Mouse (Mus musculus) liver, embryonic 16.5 days (tissue): ENCODE results near the gene Naa35. TPM values are rescaled to one million over a fixed set of nuclear protein-coding genes. Genes with fewer than 3 reads are reported as not detected.
A peak's percentile ranks its signal among the peaks of the same experiment; 100 is the strongest.

Source experiments
- ATAC-seq: fragments of 200-750 bp; cut with Nextera tagmentation; 2 replicates; pipeline ENCODE4 v1.8.0; 2017; ENCODE audit warnings: low read depth, mild to moderate bottlenecking, moderate number of reproducible peaks, moderate library complexity
- H3K27ac ChIP-seq: fragments of 300-500 bp; sonication (generic); 2 replicates; pipeline ENCODE4 v1.5.1; 2014; ENCODE audit warnings: mild to moderate bottlenecking, low read length
- H3K27me3 ChIP-seq: fragments of 300-500 bp; sonication (generic); 2 replicates; pipeline ENCODE4 v1.6.1; 2014; ENCODE audit warnings: low read depth, low read length, mixed read lengths; ENCODE audit not compliant: control insufficient read depth, insufficient read depth
- H3K36me3 ChIP-seq: fragments of 300-500 bp; sonication (generic); 2 replicates; pipeline ENCODE4 v1.6.1; 2014; ENCODE audit warnings: mild to moderate bottlenecking; ENCODE audit not compliant: control insufficient read depth, insufficient read depth
- H3K4me1 ChIP-seq: fragments of 300-500 bp; sonication (generic); 2 replicates; pipeline ENCODE4 v1.6.1; 2014; ENCODE audit warnings: low read depth, low read length, mixed read lengths; ENCODE audit not compliant: control insufficient read depth
- H3K4me2 ChIP-seq: fragments of 300-500 bp; sonication (generic); 2 replicates; pipeline ENCODE4 v1.6.1; 2014; ENCODE audit warnings: low read depth, low read length, mixed read lengths
- H3K4me3 ChIP-seq: fragments of 300-500 bp; sonication (generic); 2 replicates; pipeline ENCODE4 v1.5.1; 2014; ENCODE audit warnings: low read depth, mild to moderate bottlenecking, low read length
- H3K9ac ChIP-seq: fragments of 300-500 bp; sonication (generic); 2 replicates; pipeline ENCODE4 v1.6.1; 2014; ENCODE audit warnings: low read depth, low read length
- H3K9me3 ChIP-seq: fragments of 300-500 bp; sonication (generic); replicated peaks from 2 replicates; pipeline ENCODE4 v1.6.1; 2016; ENCODE audit warnings: low read length; ENCODE audit not compliant: control insufficient read depth
- WGBS: fragments of 180-500 bp; shearing (Covaris S2); extraction: QIAGEN DNeasy Blood & Tissue Kit; methylation state at CpG from one replicate; pipeline ENCODE4 v1.1.7; 2014; ENCODE audit not compliant: insufficient replicate concordance; 5-methylcytosine and 5-hydroxymethylcytosine counted together
- polyA plus RNA-seq: library from polyadenylated mRNA; unstranded; fragments of >200 nt; fragmentation: Nextera tagmentation; extraction: Ambion mirVana; gene quantifications from 2 replicates; pipeline ENCODE4 v1.2.1, GENCODE M21; 2015

Gene Naa35
- polyA plus RNA-seq, 1 experiment from 2014 or later: 23.0 TPM

DNA sequence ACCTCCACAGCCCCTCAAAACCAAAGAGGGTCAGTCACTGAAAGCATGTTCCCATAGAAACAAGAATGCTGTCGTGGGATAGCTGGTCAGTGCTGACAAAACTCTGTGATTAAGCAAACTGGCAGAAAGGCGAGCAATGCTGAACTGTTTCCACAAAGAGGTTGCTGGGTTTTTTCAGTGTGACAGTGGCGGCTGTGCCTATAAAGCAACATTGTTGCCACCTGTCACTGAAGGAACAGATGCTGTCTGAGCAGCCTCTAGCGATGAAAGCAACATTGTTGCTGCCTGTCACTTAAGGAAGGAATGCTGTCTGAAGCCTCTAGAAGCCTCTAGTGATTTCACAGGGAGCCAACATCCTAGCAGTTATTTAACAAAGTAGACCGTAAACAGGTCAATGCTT lies 67.6 kb downstream of the Naa35 start:
- 75% methylated on average over 5 of the region's 5 CpGs for WGBS
- no peak for ATAC-seq
- no peak overlapping the region for H3K9ac ChIP-seq
- H3K4me2 ChIP-seq: no peak overlapping the region
- no peaks in the 10 kb centered on the region for H3K9me3 ChIP-seq
- H3K27ac ChIP-seq: no peak overlapping the region
- H3K36me3 ChIP-seq: peaks cover 27% of the 10 kb centered on the region
- H3K4me1 ChIP-seq: peaks cover 5% of the 10 kb centered on the region
- H3K4me3 ChIP-seq: no peak overlapping the region
- H3K27me3 ChIP-seq: no peaks in the 10 kb centered on the region

DNA sequence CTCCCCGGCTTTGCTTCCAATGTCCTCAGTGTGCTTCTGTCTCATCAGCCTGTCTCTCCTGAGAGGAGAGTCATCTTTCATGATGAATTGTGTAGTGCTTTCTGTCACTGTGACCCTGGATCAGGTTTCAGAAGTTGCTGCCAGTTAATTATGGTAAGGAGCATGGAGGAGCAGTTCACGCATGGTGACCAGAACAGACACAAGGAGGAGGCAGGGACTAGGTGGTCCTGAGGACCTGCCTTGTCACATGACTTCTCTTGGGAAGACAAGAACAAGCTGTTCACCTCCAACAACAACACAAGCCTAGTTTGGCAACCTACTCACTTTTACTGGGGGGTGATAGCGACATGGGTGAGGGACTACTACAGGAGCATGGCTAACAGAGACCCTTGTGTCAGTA lies 68.1 kb downstream of the Naa35 start:
- Histone ChIP-seq H3K9ac (no peak overlapping the region), H3K4me2 (no peak overlapping the region), H3K36me3 (peaks cover 27% of the 10 kb centered on the region), H3K4me1 (peaks cover 5% of the 10 kb centered on the region), H3K4me3 (no peak overlapping the region), H3K27ac (no peak overlapping the region), H3K9me3 (no peaks in the 10 kb centered on the region), H3K27me3 (no peaks in the 10 kb centered on the region)
- 83% methylated on average over 3 of the region's 3 CpGs for WGBS
- no peak for ATAC-seq

DNA sequence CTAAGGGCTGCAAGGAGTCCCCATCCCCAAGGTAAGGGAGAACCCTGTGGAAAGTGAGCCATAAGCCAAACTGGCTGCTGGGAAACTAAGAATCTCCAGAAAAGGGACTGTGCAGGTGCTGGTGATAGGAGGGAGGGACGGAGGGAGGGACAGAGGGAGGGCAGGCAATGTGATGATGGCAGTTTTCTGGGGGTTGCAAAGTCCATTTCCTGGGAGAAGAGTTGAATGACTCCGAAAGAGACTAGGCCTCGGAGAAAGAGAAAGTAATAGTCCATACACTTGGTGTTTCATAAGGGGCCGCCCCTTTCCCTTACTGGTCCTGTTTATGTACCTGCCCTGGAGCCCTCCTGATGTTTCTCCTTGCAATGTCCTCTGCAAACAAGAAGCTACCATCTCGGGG lies 69.4 kb downstream of the Naa35 start:
- Histone ChIP-seq H3K27me3 (no peaks in the 10 kb centered on the region), H3K36me3 (peaks cover 19% of the 10 kb centered on the region), H3K27ac (no peak overlapping the region), H3K9ac (no peak overlapping the region), H3K4me1 (peaks cover 5% of the 10 kb centered on the region), H3K9me3 (no peaks in the 10 kb centered on the region), H3K4me2 (no peak overlapping the region), H3K4me3 (no peak overlapping the region)
- 77% methylated on average over 5 of the region's 5 CpGs for WGBS
- ATAC-seq: no peak

DNA sequence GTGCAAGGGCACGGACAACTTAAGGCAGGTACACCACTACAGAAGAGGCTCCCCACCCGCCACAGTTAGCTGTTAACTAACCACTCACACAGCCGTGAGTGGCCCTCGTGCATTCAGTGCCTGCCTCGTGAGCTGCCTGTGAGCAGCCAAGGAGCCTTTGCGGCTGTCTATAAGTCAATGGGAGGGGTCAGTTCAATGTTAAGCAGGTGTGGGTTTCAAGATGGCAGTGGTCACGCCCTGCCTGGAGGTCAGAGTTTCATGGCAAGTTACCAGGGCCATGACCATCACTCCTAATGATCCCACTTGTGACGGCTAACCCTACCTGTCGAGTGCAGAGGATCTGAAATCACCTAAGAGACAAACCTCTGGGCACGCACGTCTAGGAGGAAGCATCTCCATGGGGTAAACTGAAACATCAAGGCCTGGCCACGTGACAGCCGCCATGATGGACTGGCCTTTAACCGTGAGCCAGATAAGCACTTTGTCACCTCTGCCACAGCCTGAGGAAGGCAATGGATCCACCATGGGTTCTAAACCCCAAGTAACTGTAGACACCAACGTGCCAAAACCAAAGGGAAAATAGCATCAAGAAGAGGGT lies 70.8 kb downstream of the Naa35 start:
- H3K9ac ChIP-seq: no peak overlapping the region
- H3K27ac ChIP-seq: no peak overlapping the region
- 82% methylated on average over 15 of the region's 15 CpGs for WGBS
- no peaks in the 10 kb centered on the region for H3K27me3 ChIP-seq
- ATAC-seq: no peak
- H3K36me3 ChIP-seq: peaks cover 20% of the 10 kb centered on the region
- no peak overlapping the region for H3K4me2 ChIP-seq
- H3K4me1 ChIP-seq: peaks cover 8% of the 10 kb centered on the region
- H3K9me3 ChIP-seq: no peaks in the 10 kb centered on the region
- H3K4me3 ChIP-seq: no peak overlapping the region

DNA sequence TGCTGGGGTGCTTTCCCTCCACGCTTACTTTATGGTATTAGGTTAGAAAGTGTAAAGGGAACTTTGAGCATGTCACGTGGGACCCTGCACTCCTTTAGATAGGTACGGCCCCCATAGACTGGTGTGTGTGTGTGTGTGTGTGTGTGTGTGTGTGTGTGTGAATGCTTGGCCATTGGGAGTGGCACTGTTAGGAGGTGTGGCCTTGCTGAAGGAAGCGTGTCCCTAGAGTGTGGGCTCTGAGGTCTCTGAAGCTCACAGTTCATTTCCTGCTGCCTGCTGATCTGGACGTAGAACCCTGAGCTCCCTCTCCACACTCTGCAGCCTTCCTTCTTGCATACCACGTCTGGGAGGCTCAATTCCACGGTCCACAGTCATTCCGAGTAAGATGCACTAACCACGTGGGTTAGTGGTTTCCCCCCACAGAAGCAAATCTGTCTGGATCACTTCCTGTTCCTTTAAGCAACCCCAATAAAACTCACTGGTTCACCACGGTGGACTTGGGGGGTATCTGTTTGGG lies 71.3 kb downstream of the Naa35 start:
- Histone ChIP-seq H3K27me3 (no peaks in the 10 kb centered on the region), H3K9me3 (no peaks in the 10 kb centered on the region), H3K9ac (no peak overlapping the region), H3K4me1 (peaks cover 8% of the 10 kb centered on the region), H3K27ac (0 out of 2 replicates have a peak overlapping the region, but pooled peaks have one; percentile 26), H3K4me3 (no peak overlapping the region), H3K4me2 (no peak overlapping the region), H3K36me3 (peaks cover 23% of the 10 kb centered on the region)
- no peak for ATAC-seq
- WGBS: 35% methylated on average over 10 of the region's 10 CpGs

DNA sequence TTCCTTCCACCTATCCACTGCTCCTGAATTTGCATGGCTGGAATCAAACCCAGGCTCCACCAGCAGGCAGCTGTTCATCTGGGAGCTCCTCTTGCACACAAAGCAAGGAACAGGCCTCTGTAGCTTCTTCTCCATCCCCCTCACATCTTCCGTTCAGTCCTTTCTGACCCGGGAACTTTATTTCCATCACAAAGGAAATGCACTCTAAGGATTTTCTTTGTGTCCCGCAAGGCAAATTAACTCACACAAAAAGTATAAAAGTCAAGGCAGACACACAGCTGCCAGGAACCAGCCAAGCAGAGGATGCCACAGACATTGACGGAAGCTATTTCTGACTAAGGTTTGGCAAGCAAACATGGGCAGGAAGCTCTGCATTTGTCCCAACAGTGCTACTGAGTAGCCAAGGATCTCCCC lies 71.9 kb downstream of the Naa35 start:
- H3K4me2 ChIP-seq: no peak overlapping the region
- no peak for ATAC-seq
- no peaks in the 10 kb centered on the region for H3K9me3 ChIP-seq
- no peak overlapping the region for H3K9ac ChIP-seq
- 77% methylated on average over 4 of the region's 4 CpGs for whole genome bisulfite sequencing
- peaks cover 8% of the 10 kb centered on the region for H3K4me1 ChIP-seq
- H3K27ac ChIP-seq: 0 out of 2 replicates have a peak overlapping the region, but pooled peaks have one; percentile 26
- no peaks in the 10 kb centered on the region for H3K27me3 ChIP-seq
- peaks cover 24% of the 10 kb centered on the region for H3K36me3 ChIP-seq
- H3K4me3 ChIP-seq: no peak overlapping the region

DNA sequence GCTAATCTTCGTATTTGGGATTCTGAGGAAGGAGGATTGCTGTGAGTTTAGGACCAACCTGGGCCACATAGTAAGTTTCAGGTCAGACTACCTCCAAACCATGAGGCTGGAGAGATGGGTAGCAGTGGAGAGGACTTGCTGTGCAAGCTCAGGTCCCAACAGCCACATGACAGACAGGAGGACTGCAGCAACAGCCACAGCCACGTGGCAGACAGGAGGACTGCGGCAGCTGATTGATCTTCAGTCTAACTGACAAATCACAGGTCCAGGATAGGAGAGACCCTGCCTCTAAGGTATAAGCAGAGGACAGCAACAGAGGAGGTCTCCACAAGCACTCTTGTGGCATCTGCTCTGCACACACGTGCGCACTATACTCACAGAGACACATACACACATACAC lies 72.7 kb downstream of the Naa35 start:
- WGBS: 73% methylated on average over 5 of the region's 5 CpGs
- ATAC-seq: no peak
- Histone ChIP-seq H3K27ac (no peak overlapping the region), H3K36me3 (peaks cover 32% of the 10 kb centered on the region), H3K9ac (no peak overlapping the region), H3K4me2 (no peak overlapping the region), H3K4me1 (peaks cover 8% of the 10 kb centered on the region), H3K9me3 (no peaks in the 10 kb centered on the region), H3K4me3 (no peak overlapping the region), H3K27me3 (no peaks in the 10 kb centered on the region)

DNA sequence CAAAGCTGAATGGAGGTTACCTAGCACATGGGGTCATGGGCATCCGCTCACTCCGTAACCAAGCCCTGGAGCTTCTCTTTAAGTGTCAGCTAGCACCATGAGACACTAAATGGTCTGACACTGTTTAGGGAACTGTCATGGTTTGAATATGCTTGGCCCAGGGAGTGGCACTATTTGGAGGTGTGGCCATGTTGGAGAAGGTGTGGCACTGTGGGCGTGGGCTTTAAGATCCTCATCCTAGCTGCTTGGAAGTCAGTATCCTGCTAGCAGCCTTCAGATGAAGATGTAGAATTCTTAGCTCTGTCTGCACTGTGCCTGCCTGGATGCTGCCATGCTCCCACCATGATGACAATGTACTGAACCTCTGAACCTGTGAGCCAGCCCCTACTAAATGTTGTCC lies 75.3 kb downstream of the Naa35 start:
- Histone ChIP-seq H3K27me3 (no peaks in the 10 kb centered on the region), H3K4me2 (no peak overlapping the region), H3K27ac (no peak overlapping the region), H3K4me1 (peaks cover 8% of the 10 kb centered on the region), H3K9ac (no peak overlapping the region), H3K36me3 (peaks cover 50% of the 10 kb centered on the region), H3K4me3 (no peak overlapping the region), H3K9me3 (no peaks in the 10 kb centered on the region)
- no peak; the same call in 1 of the 2 replicates for ATAC-seq
- WGBS: 86% methylated on average over 3 of the region's 3 CpGs

DNA sequence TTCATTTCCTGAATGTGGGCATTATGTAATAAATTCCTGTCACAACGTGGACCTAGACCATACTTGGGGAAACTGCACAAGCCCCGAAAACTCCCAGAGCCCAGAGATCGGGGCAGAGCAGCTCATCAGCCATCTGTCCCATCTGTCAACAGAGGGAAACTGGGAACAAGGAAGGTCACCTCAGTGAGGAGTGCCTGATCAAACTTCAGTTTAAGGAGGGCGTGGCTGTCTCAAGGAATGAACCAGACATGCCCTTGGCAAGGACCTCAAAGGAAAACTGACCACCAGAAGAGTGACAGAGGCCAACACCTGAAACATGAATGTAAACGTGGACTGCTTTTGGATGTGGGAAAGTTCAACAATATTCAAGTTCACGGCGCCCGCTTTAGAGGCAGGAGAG lies 76.3 kb downstream of the Naa35 start:
- no peak overlapping the region for H3K27ac ChIP-seq
- H3K9me3 ChIP-seq: no peaks in the 10 kb centered on the region
- no peak overlapping the region for H3K4me2 ChIP-seq
- no peak overlapping the region for H3K4me3 ChIP-seq
- H3K4me1 ChIP-seq: peaks cover 8% of the 10 kb centered on the region
- WGBS: 87% methylated on average over 8 of the region's 8 CpGs
- H3K36me3 ChIP-seq: peaks cover 54% of the 10 kb centered on the region
- H3K9ac ChIP-seq: no peak overlapping the region
- H3K27me3 ChIP-seq: no peaks in the 10 kb centered on the region
- no peak for ATAC-seq
